Mouse (Mus musculus): ENCODE measurements around the gene Mtmr12.

The Mtmr12 gene

DNA sequence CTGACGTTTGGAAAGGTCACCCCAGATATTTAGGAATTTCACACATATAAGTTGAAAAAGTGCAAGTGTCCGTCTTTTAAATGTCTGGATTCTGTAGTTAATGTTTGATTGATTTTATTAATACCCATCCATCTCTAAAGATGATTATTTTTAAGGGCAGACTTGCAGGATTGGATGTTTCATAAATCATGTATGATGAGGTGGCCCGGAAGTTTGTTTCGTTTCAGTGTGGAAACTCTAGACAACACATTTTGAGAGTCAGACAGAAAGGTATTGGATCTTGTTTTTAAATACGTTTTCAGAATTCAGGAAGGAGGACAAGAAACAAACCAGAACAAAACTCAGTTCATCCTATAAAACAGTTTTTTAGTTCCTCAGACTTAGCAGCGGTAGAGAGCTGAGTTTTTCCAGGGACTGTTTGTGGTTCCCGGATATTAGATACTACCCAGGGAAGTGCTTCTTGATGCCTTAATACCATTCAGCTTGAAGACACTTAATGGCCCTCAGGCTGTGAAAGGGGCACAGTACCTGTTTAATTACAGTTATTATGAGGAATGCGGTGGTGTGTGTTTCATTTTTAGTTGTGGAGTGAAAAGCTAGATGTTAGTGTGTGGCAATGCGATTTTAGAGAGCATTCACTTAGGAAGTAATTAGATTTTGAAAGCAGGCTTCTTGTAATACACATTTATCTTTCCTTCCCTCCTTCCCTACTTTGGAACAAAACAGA lies 118.0 kb downstream of the Mtmr12 start:
- no peak for DNase-seq

Measured in cerebellum, adult 11 months (tissue).